Mouse (Mus musculus): ENCODE measurements around the gene Tmem273.

Tmem273 gene

DNA sequence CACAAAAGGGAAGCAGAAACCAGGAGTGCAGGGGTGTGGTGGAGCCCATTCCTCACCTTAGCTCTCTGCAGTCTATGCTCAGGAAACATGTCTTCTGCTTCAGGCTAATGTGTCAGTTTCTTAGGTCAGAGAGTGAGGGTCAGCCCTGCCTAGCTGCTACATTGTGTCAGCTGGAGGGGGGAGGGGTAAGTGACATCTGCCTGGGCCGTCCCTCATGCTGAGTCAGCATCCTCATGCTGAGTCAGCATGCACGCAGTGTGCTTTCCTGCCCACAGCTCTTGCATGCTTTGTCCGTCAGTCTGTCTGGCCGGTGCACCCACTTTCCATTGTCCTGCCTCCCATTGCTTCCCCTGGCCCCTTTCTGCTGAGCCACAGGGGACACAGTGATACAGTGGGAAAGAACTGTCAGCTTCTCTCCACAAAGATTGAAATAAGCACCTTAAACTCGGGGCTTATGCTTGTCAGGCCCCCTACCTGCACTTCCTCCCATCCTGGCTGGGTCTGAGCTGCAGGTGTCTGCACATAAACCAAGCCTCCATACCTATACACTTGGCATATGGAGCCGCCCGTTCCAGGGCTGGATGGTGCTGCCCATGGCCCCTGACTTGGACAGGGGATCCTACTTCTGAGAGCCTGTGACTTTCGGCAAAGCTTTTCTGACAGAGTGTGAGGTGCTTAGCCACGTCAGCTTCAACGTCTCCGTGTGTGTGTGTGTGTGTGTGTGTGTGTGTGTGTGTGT lies 74.2 kb downstream of the Tmem273 start:
- DNase-seq (ENCODE audit: low spot score), result no peak

DNA sequence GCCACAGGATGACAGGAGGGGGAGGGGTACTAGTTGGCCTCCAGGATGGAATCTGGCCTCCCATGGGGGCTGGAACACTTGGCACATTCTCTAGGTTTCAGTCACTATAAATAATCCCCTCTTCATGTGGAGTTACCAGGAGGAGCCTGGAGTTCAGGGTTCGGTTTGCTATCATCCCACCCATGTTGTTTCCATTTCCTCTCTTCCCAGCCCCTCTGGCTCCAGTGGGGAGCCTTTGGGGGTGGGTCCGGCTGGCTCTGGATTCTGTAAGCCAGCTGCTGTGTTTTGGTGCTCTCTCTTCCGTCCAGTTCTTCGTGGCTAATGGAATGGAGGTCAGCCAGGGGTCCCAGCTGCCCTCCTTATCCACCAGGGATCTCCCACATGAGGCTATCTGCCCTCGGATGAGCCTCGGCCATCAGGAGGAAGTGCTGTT lies 75.4 kb downstream of the Tmem273 start:
- no peak for DNase-seq (ENCODE audit: low spot score)

DNA sequence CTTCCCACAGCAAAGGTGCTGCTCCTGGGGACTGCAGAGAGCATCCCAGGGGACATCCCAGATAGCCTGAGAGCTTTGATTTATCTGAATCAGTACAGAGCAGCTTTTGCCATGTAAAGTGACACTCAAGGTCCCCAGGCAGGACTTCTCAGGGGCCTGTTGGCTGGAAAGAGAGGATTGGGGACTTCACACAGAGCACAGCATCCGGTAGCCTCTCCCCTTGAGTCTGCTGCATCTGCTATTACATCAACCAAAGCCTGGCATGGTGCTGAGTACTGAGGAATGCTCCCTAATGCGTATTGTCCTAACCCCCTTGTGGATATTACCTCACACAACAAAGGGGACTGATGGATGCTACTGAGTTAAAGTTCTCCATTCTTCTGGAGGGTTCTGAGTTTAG lies 75.9 kb downstream of the Tmem273 start:
- DNase-seq (ENCODE audit: low spot score), result no peak

DNA sequence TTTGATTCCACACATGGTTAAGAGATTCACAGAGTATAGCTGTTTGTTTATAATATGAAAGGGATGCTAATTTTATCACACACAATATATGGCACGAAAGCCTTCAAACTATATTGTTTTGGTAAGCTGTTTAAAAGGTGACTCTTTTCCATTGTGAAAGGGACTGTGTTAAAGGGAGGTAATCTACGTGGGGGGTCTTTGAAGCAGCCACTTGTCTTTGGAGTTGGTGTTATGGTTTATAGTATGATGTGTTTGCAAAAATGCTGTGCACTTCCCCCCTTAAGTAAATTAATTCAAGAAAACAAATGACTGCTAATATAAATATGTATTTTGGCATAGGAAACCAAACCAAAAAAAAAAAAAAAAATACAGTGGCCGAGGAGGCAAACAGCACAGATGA lies 79.6 kb downstream of the Tmem273 start:
- DNase-seq (ENCODE audit: low spot score), result no peak

Data from spleen, adult 12 weeks (tissue).